Mouse (Mus musculus) neural tube, embryonic 14.5 days (tissue): ENCODE data around the gene Zc3hav1l. TPM values are rescaled to one million over a fixed set of nuclear protein-coding genes. Genes with fewer than 3 reads are reported as not detected.
A peak's percentile ranks its signal among the peaks of the same experiment; 100 is the strongest.

ENCODE experiments used
- ATAC-seq: fragments of 200-750 bp; cut with Nextera tagmentation; 2 replicates; pipeline ENCODE4 v1.8.0; 2017; ENCODE audit warnings: low read depth, mild to moderate bottlenecking, moderate TSS enrichment, moderate library complexity
- H3K27ac ChIP-seq: fragments of 300-500 bp; sonication (generic); 2 replicates; pipeline ENCODE4 v1.5.1; 2014; ENCODE audit warnings: low read depth, mild to moderate bottlenecking, control low read depth, low read length, moderate library complexity, mixed read lengths
- H3K27me3 ChIP-seq: fragments of 300-500 bp; sonication (generic); 2 replicates; pipeline ENCODE4 v1.6.1; 2014; ENCODE audit warnings: low read length; ENCODE audit not compliant: control insufficient read depth, insufficient read depth
- H3K36me3 ChIP-seq: fragments of 300-500 bp; sonication (generic); 2 replicates; pipeline ENCODE4 v1.6.1; 2014; ENCODE audit warnings: low read length, mixed read lengths; ENCODE audit not compliant: control insufficient read depth, insufficient read depth
- H3K4me1 ChIP-seq: fragments of 300-500 bp; sonication (generic); 2 replicates; pipeline ENCODE4 v1.6.1; 2014; ENCODE audit warnings: low read length; ENCODE audit not compliant: control insufficient read depth, insufficient read depth
- H3K4me2 ChIP-seq: fragments of 300-500 bp; sonication (generic); 2 replicates; pipeline ENCODE4 v1.6.1; 2014; ENCODE audit warnings: mild to moderate bottlenecking, low read depth, low read length, control low read depth
- H3K4me3 ChIP-seq: fragments of 300-500 bp; sonication (generic); 2 replicates; pipeline ENCODE4 v1.5.1; 2014; ENCODE audit warnings: low read depth, low read length, control low read depth, mixed read lengths
- H3K9ac ChIP-seq: fragments of 300-500 bp; sonication (generic); replicated peaks from 2 replicates; pipeline ENCODE4 v1.6.1; 2014; ENCODE audit warnings: low read depth, mild to moderate bottlenecking, control low read depth, low read length, mixed read lengths
- H3K9me3 ChIP-seq: fragments of 300-500 bp; sonication (generic); 2 replicates; pipeline ENCODE4 v1.6.1; 2016; ENCODE audit warnings: low read length; ENCODE audit not compliant: control insufficient read depth
- WGBS: fragments of 180-500 bp; shearing (Covaris S2); extraction: QIAGEN DNeasy Blood & Tissue Kit; methylation state at CpG from one replicate; pipeline ENCODE4 v1.1.7; 2014; 5-methylcytosine and 5-hydroxymethylcytosine counted together
- polyA plus RNA-seq: library from polyadenylated mRNA; unstranded; fragments of >200 nt; fragmentation: Nextera tagmentation; extraction: Ambion mirVana; gene quantifications from 2 replicates; pipeline ENCODE4 v1.2.1, GENCODE M21; 2014

The Zc3hav1l gene
- 7.6 and 10.3 TPM in 2 replicates for polyA plus RNA-seq

DNA sequence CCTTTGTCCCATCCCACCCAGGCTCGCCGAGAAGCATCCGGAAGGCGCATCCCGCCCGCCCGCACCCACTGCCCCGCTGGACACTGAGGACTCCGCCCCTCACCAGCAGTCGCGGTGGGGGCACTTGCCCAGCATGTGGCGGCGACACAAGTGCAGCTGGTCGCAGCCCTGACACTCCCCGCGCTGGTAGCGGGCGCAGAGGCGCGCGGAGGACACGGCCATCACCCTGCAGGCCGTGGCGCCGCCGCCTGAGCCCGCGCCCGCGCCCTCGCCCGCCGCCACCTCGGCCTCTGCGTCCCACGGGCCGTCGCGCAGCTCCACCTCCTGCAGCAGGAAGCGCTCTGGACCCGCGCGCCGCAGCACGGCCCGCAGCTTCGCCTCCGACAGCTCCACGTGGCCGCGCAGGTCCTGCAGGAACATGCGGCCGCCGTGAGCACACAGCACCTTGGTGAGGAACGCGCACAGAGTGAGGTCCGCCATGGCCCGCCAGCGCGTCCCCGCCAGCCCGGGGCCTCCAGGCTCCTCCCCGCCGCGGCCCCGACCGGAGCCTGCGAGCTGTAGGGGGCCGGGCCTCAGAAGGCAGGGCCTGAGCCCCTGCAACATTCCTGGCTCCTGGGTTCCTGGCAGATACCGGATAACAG, at the start of gene Zc3hav1l:
Gene Zc3hav1l (minus strand): TSS at position 499 of the 641 bp plus-strand sequence.
- WGBS = under 1% methylated on average over 60 of the region's 70 CpGs
- Histone ChIP-seq H3K4me3 (peak within 1 kb of the TSS; percentile 79), H3K4me1 (peaks cover 6% of the 10 kb centered on the region; the same call in 1 of the 2 replicates), H3K9ac (peak within 1 kb of the TSS; percentile 95), H3K4me2 (peak within 1 kb of the TSS; percentile 79), H3K9me3 (no peaks in the 10 kb centered on the region), H3K27ac (peak within 1 kb of the TSS; percentile 95), H3K27me3 (no peaks in the 10 kb centered on the region), H3K36me3 (0 out of 2 replicates have a peak, but pooled peaks cover 3% of the 10 kb centered on the region)
- peak; percentile 97 for ATAC-seq

DNA sequence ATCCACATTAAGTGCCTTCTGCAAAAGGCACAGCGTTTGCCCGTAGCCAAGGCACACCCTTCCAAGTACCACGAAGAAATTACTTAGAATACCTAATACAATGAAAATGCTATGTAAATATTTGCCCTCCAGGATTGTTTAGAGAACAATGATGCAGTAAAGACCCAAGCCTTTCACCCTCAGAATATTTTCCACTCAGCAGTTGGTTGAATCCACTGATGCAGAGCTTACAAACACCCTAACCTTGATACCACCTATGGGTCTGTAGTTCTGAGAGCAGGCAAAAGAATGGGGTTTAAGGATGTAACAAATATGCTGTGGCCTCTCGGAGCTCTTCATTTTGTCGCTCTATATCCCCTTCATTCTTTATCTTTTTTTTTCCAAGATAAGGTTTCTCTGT, 48.8 kb upstream of the Zc3hav1l start:
- ATAC-seq = no peak
- 79% methylated on average over 5 of the region's 5 CpGs for WGBS
- no peak overlapping the region for H3K4me3 ChIP-seq

GRCm38 (mm10) chr6:38345796-38346195, 46.7 kb upstream of the Zc3hav1l start:
- Histone ChIP-seq H3K4me2 (no peak overlapping the region), H3K9ac (no peak overlapping the region), H3K9me3 (no peaks in the 10 kb centered on the region), H3K27me3 (no peaks in the 10 kb centered on the region), H3K27ac (no peak overlapping the region), H3K4me3 (no peak overlapping the region), H3K36me3 (no peaks in the 10 kb centered on the region), H3K4me1 (no peaks in the 10 kb centered on the region)
- WGBS = 62% methylated on average over 7 of the region's 7 CpGs
- ATAC-seq = no peak

More for the DNA sequence above, 48.8 kb upstream of the Zc3hav1l start:
- Histone ChIP-seq H3K9me3 (no peaks in the 10 kb centered on the region), H3K9ac (no peak overlapping the region), H3K27me3 (peaks cover 14% of the 10 kb centered on the region), H3K4me2 (no peak overlapping the region), H3K4me1 (no peaks in the 10 kb centered on the region), H3K27ac (no peak overlapping the region), H3K36me3 (no peaks in the 10 kb centered on the region)

DNA sequence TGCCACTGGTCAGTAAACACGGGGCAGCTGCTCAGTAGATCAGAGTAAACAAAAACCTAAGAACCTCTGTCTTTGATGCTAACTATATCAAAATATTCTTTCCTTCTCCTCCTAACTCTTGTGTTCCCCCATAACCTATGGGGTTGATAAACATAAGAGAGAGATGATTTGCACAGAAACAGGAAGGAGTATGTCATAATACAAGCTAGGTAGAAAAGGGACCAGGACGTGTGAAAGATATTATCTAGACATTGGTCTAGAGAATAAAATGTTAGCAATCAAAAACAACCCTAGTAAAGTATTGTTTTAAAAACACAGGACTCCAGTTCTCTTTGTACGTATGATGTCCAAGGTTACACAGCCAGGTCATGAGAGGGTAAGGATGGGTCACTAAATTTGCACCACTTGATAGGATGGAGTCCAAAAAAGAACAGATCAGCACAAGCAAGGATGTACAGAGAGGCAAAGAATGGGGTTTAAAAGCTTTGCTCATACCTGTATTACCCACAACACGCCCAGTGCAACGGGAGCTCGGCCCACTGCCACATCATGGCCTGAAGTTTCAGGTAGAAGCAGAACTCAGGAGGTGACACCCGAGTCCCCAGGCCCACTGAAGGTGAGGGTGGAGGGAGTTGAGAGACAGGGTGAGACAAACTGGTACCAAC, 45.1 kb upstream of the Zc3hav1l start:
- no peak overlapping the region for H3K4me3 ChIP-seq
- no peak overlapping the region for H3K27ac ChIP-seq
- no peak for ATAC-seq

DNA sequence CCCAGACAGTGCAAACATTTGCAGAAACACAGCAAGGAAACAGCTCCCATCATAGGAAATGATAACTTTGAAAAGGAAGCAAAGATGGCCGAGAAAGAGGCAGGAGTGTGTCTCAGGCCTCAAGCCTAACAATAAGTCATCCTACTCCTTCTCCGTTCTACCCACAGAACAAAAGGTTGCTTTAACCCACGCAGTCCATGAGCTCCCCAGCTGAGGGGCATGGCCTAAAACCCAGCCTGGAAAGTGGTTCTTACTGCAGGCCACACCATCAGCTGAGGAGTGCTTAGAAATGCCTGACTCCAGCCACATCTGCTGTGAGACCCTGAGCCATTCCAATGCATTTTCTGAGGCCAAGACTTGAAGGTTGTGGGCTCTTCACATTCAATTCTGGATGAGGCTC, 44.5 kb upstream of the Zc3hav1l start:
- Histone ChIP-seq H3K27me3 (no peaks in the 10 kb centered on the region), H3K9ac (no peak overlapping the region), H3K4me3 (no peak overlapping the region), H3K36me3 (no peaks in the 10 kb centered on the region), H3K9me3 (no peaks in the 10 kb centered on the region), H3K4me2 (no peak overlapping the region), H3K4me1 (no peaks in the 10 kb centered on the region), H3K27ac (no peak overlapping the region)
- 53% methylated on average over 3 of the region's 3 CpGs for WGBS
- no peak for ATAC-seq

More for the DNA sequence above, 45.1 kb upstream of the Zc3hav1l start:
- H3K27me3 ChIP-seq = no peaks in the 10 kb centered on the region
- WGBS = 87% methylated on average over 7 of the region's 7 CpGs
- no peaks in the 10 kb centered on the region for H3K4me1 ChIP-seq
- no peak overlapping the region for H3K4me2 ChIP-seq
- no peaks in the 10 kb centered on the region for H3K36me3 ChIP-seq
- H3K9ac ChIP-seq = no peak overlapping the region
- no peaks in the 10 kb centered on the region for H3K9me3 ChIP-seq

DNA sequence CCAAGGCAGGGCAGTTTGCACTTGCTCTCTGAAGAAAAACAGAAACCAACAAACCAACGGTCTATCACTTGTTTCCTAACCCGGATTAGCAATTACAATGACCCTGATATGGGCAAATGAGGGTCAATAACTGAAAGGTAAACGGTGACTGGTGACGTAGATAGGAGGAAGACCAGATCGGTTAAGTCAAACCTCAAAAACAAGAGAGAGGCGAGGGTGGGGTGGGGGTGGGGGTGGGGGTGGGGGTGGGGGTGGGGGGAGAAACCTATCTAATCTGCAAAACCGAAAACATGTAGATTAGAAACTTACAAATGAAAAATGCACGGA, 43.6 kb upstream of the Zc3hav1l start:
- Histone ChIP-seq H3K9me3 (no peaks in the 10 kb centered on the region), H3K36me3 (no peaks in the 10 kb centered on the region), H3K9ac (no peak overlapping the region), H3K4me3 (no peak overlapping the region), H3K27ac (no peak overlapping the region), H3K27me3 (no peaks in the 10 kb centered on the region), H3K4me2 (no peak overlapping the region), H3K4me1 (no peaks in the 10 kb centered on the region)
- 81% methylated on average over 8 of the region's 8 CpGs for WGBS
- ATAC-seq = no peak

- no peaks in the 10 kb centered on the region for H3K27me3 ChIP-seq
- H3K4me3 ChIP-seq = no peak overlapping the region
- H3K36me3 ChIP-seq = no peaks in the 10 kb centered on the region
- H3K4me2 ChIP-seq = no peak overlapping the region
- H3K9ac ChIP-seq = no peak overlapping the region
- H3K9me3 ChIP-seq = no peaks in the 10 kb centered on the region
- H3K27ac ChIP-seq = no peak overlapping the region
- no peak for ATAC-seq
- 73% methylated on average over 11 of the region's 11 CpGs for WGBS
- no peaks in the 10 kb centered on the region for H3K4me1 ChIP-seq
Measured at GRCm38 (mm10) chr6:38341751-38342665, 42.9 kb upstream of the Zc3hav1l start.

GRCm38 (mm10) chr6:38339078-38339477, 40.0 kb upstream of the Zc3hav1l start:
- ATAC-seq = no peak
- 65% methylated on average over 2 of the region's 2 CpGs for WGBS

GRCm38 (mm10) chr6:38337951-38338350, 38.9 kb upstream of the Zc3hav1l start:
- H3K4me3 ChIP-seq = no peak overlapping the region
- H3K4me1 ChIP-seq = no peaks in the 10 kb centered on the region
- no peak overlapping the region for H3K4me2 ChIP-seq
- no peaks in the 10 kb centered on the region for H3K9me3 ChIP-seq
- H3K9ac ChIP-seq = no peak overlapping the region
- no peak overlapping the region for H3K27ac ChIP-seq
- no peaks in the 10 kb centered on the region for H3K36me3 ChIP-seq
- no peaks in the 10 kb centered on the region for H3K27me3 ChIP-seq
- no peak for ATAC-seq
- WGBS = 83% methylated on average over 6 of the region's 6 CpGs

More at GRCm38 (mm10) chr6:38339078-38339477, 40.0 kb upstream of the Zc3hav1l start:
- no peaks in the 10 kb centered on the region for H3K9me3 ChIP-seq
- no peak overlapping the region for H3K4me2 ChIP-seq
- no peak overlapping the region for H3K9ac ChIP-seq
- H3K27me3 ChIP-seq = no peaks in the 10 kb centered on the region
- no peaks in the 10 kb centered on the region for H3K4me1 ChIP-seq
- no peak overlapping the region for H3K4me3 ChIP-seq
- no peak overlapping the region for H3K27ac ChIP-seq
- H3K36me3 ChIP-seq = no peaks in the 10 kb centered on the region
